Mouse (Mus musculus) G1E (cell line): Measurements from ENCODE around the gene Cpeb4. TPM values are rescaled to one million over a fixed set of nuclear protein-coding genes. Genes with fewer than 3 reads are reported as not detected.

ENCODE experiments used
- ATAC-seq: 2 replicates; pipeline ENCODE4 v1.8.0; 2016; ENCODE audit warnings: mild to moderate bottlenecking; ENCODE audit not compliant: insufficient number of reproducible peaks, poor library complexity, low FRiP score, severe bottlenecking; ENCODE audit errors: extremely low read depth
- DNase-seq: peaks from one replicate; pipeline ENCODE4 v3.0.0; 2012; ENCODE audit warnings: low spot score
- H3K27me3 ChIP-seq: 2 replicates; pipeline ENCODE4 v1.6.1; 2012; ENCODE audit warnings: mild to moderate bottlenecking, low read length, inconsistent platforms; ENCODE audit not compliant: insufficient read depth
- H3K36me3 ChIP-seq: replicated peaks from 2 replicates; pipeline ENCODE3; 2012; ENCODE audit warnings: mild to moderate bottlenecking, inconsistent platforms
- H3K4me1 ChIP-seq: 2 replicates; pipeline ENCODE4 v1.6.1; 2012; ENCODE audit warnings: low read depth, low read length, inconsistent platforms, mixed read lengths; ENCODE audit not compliant: insufficient read depth
- H3K4me3 ChIP-seq: 2 replicates; pipeline ENCODE4 v1.5.1; 2012; ENCODE audit warnings: low read depth, mild to moderate bottlenecking, inconsistent platforms, low read length, moderate library complexity, mixed read lengths
- H3K9me3 ChIP-seq: replicated peaks from 2 replicates; pipeline ENCODE4 v1.6.1; 2012; ENCODE audit warnings: inconsistent platforms
- CTCF ChIP-seq: IDR thresholded peaks from 2 replicates; pipeline ENCODE4 v1.5.1; 2012; ENCODE audit warnings: low read depth, low read length, inconsistent platforms, mixed read lengths
- GATA1 ChIP-seq: IDR thresholded peaks from 2 replicates; pipeline ENCODE4 v1.6.1; 2012; ENCODE audit warnings: borderline replicate concordance, low read length, inconsistent platforms, mixed read lengths
- GATA2 ChIP-seq: IDR thresholded peaks from 2 replicates; pipeline ENCODE4 v1.6.1; 2012; ENCODE audit warnings: low read depth, low read length, inconsistent platforms, borderline replicate concordance
- POLR2AphosphoS5 ChIP-seq: IDR thresholded peaks from 2 replicates; pipeline ENCODE4 v1.6.1; 2012; ENCODE audit warnings: low read depth, low read length, inconsistent platforms; ENCODE audit not compliant: insufficient replicate concordance
- TAL1 ChIP-seq: conservative IDR thresholded peaks from 2 replicates; pipeline ENCODE4 v1.6.1; 2012; ENCODE audit warnings: low read depth, low read length, inconsistent platforms, mixed read lengths
- polyA plus RNA-seq: library from polyadenylated mRNA; stranded (reverse); fragments of >175 nt; gene quantifications from 2 replicates; pipeline ENCODE4 v1.2.3, GENCODE M21; 2012
- total RNA-seq, 2 experiments: library from RNA; stranded (forward) in 1 of 2; stranded (reverse) in 1 of 2; fragments of 200-1000 nt in 1 of 2; fragments of >200 nt in 1 of 2; fragmentation: Nextera tagmentation in 1 of 2; gene quantifications; 2 replicates each; pipeline ENCODE4 v1.2.3; 2014 to 2017

Cpeb4 gene
- total and polyA plus RNA-seq, 3 experiments, result 5.6 to 84.2 (median 30.4) TPM

GRCm38 (mm10) chr11:31837243-31837642 is 34.8 kb upstream of the Cpeb4 start:
- H3K4me1 ChIP-seq, result peaks cover 75% of the 10 kb centered on the region
- H3K9me3 ChIP-seq, result no peaks in the 10 kb centered on the region
- ATAC-seq, result no peak
- H3K4me3 ChIP-seq, result no peak overlapping the region
- no peaks in the 10 kb centered on the region for H3K36me3 ChIP-seq
- no peaks in the 10 kb centered on the region for H3K27me3 ChIP-seq
- DNase-seq, result no peak
- no peak for TF ChIP-seq TAL1
- no peak for TF ChIP-seq GATA1
- no peak for TF ChIP-seq CTCF
- TF ChIP-seq GATA2, result no peak
- TF ChIP-seq POLR2AphosphoS5, result no peak

GRCm38 (mm10) chr11:31837753-31838152 is 34.3 kb upstream of the Cpeb4 start:
- Histone ChIP-seq H3K9me3 (no peaks in the 10 kb centered on the region), H3K4me3 (no peak overlapping the region), H3K36me3 (no peaks in the 10 kb centered on the region), H3K4me1 (peaks cover 75% of the 10 kb centered on the region), H3K27me3 (no peaks in the 10 kb centered on the region)
- DNase-seq, result no peak
- ATAC-seq, result no peak
- TF ChIP-seq POLR2AphosphoS5 (no peak), GATA1 (no peak), TAL1 (no peak), CTCF (no peak), GATA2 (no peak)

DNA sequence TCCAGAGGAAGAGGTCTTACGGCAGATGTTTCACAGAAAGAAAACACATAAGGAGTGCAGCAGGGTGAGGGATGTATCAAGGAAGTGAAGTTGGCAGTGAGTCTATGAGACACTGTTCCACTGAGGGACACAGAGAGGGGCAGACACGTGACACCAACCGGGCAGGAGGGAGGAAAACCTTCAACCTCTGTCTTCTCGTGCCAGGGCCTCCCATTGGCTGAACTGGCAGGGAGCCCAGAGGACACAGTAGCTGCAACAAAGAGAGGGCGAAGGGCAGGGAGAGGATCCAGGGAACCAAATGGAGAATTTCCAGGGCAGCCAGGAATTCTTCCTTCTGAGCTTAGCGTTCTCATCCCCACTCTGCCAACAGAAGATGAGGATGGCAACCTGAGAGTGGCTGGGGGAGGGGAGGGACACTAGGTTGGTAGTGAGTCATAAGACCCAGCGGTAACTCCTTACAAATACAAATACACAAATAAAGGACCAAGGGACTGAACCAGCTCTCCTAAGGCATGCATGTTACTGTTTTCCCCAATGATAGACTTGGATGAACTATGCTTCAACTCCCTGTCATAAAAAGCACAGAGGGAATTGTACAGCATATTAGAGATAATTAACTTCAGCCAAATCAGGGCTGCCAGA is 33.4 kb upstream of the Cpeb4 start:
- ATAC-seq (no peak), DNase-seq (no peak)
- no peaks in the 10 kb centered on the region for H3K9me3 ChIP-seq
- no peaks in the 10 kb centered on the region for H3K27me3 ChIP-seq
- H3K36me3 ChIP-seq, result no peaks in the 10 kb centered on the region
- no peak overlapping the region for H3K4me3 ChIP-seq
- TF ChIP-seq POLR2AphosphoS5 (no peak), GATA2 (no peak), CTCF (no peak), TAL1 (no peak), GATA1 (no peak)
- peaks cover 75% of the 10 kb centered on the region for H3K4me1 ChIP-seq

DNA sequence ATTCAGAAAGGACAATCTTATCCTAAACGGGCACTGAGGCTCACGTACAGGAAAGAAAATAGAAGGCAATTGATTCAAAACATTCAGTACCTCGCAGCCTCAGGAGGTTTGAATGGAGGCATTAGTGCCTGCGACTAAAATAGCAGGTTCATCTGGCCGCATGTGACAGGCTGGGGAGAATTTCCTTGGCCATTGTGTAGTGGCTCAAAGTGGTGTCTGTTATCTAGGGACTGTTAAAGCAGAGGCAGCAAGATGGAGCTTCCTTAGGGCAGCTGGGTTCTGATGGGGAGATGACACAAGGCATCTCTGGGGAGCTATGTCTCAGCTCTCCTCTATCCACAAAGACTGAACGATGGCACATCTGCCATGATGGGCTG is 32.9 kb upstream of the Cpeb4 start:
- H3K36me3 ChIP-seq, result no peaks in the 10 kb centered on the region
- ATAC-seq, result no peak
- H3K27me3 ChIP-seq, result no peaks in the 10 kb centered on the region
- peaks cover 75% of the 10 kb centered on the region for H3K4me1 ChIP-seq
- H3K9me3 ChIP-seq, result no peaks in the 10 kb centered on the region
- TF ChIP-seq GATA2 (no peak), TAL1 (no peak)
- DNase-seq, result no peak
- no peak overlapping the region for H3K4me3 ChIP-seq

- Histone ChIP-seq H3K27me3 (no peaks in the 10 kb centered on the region), H3K36me3 (no peaks in the 10 kb centered on the region), H3K9me3 (no peaks in the 10 kb centered on the region), H3K4me1 (peaks cover 83% of the 10 kb centered on the region), H3K4me3 (no peak overlapping the region)
- ATAC-seq (no peak), DNase-seq (no peak)
- TF ChIP-seq GATA1 (no peak), POLR2AphosphoS5 (no peak), TAL1 (no peak), CTCF (no peak), GATA2 (no peak)
These were observed 29.6 kb upstream of the Cpeb4 start for GRCm38 (mm10) chr11:31842171-31842959.

DNA sequence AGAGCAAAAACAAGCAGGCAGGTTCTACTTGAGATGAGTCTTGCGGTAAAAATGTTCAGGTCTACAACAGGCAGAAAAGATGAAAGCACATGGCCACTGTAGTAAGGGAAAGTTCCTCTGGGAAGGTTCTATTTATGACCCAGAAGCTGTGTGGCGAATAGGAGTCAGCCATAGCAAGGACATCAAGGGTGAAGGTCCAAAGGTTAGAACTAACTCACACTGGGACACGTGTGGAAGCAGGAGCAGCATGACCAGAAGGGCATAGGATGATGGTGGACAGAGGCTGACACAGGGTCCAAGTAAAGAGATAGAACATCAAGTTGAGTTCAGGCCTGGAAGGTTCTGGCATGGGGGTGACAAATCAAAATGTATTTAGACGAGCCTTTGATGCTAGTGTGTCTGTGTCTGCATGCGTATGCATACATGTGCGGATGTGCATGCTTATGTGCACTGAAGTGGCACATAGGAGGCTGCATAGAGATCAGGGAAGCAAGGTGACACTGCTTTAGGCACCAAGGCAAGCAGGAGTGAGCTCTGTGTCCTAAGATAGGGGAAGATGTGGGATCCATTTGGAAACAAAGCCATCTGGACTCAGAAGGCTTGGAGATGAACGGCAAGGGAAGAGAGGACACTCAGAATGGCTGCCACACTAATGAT is 28.7 kb upstream of the Cpeb4 start:
- DNase-seq, result no peak
- Histone ChIP-seq H3K36me3 (no peaks in the 10 kb centered on the region), H3K4me1 (peaks cover 76% of the 10 kb centered on the region), H3K27me3 (no peaks in the 10 kb centered on the region), H3K4me3 (no peak overlapping the region; the same call in 1 of the 2 replicates), H3K9me3 (no peaks in the 10 kb centered on the region)
- TF ChIP-seq CTCF (no peak), POLR2AphosphoS5 (no peak), TAL1 (no peak), GATA1 (no peak), GATA2 (no peak)
- ATAC-seq, result no peak
